19 mouse cellular contexts compared by ENCODE assay signal in genomic region chr10:98196852-98197251, GRCm38 (mm10).
A peak's percentile ranks its signal among the peaks of the same experiment; 100 is the strongest.
DNase-seq lines count a peak whose midpoint lies in the region; ATAC-seq and TF ChIP-seq lines count a peak whose summit lies in the region.
"Had no signal": no experiment of that assay in that cellular context is flagged by ENCODE, and none has a peak within 500 bp of the region (broad histone marks: within the 10 kb centered on the region; RNA-seq: fewer than 3 reads in every experiment).

No protein-coding gene starts in this region.

- no peak for TF ChIP-seq CTCF in brain, embryonic 14.5 days (IDR thresholded peaks at IDR 0.05; ENCODE audit: borderline replicate concordance, extremely low read depth, insufficient read depth, insufficient read length)
- no peak for TF ChIP-seq CTCF in forebrain, postnatal 0 days (IDR thresholded peaks at IDR 0.05; ENCODE audit: low read depth)

- no peaks in the 10 kb centered on the region for H3K36me3 ChIP-seq in forebrain, embryonic 12.5 days (replicated peaks)
- H3K36me3 ChIP-seq in forebrain, embryonic 15.5 days, result no peaks in the 10 kb centered on the region
- no peaks in the 10 kb centered on the region for H3K36me3 ChIP-seq in forebrain, embryonic 14.5 days (ENCODE audit: control insufficient read depth, insufficient read depth, low read length)
- H3K36me3 ChIP-seq in forebrain, postnatal 0 days (ENCODE audit: insufficient read depth), result no peaks in the 10 kb centered on the region
- H3K36me3 ChIP-seq in hindbrain, embryonic 11.5 days (ENCODE audit: control insufficient read depth, insufficient read depth, low read length), result no peaks in the 10 kb centered on the region
- H3K36me3 ChIP-seq in kidney, embryonic 15.5 days, result no peaks in the 10 kb centered on the region
- H3K36me3 ChIP-seq: embryonic facial prominence, embryonic 10.5 days; embryonic facial prominence, embryonic 12.5 days had no signal

- no peak overlapping the region for H3K4me2 ChIP-seq in forebrain, embryonic 12.5 days
- H3K4me2 ChIP-seq in forebrain, embryonic 15.5 days (replicated peaks), result no peak overlapping the region
- H3K4me2 ChIP-seq in forebrain, embryonic 14.5 days (ENCODE audit: low read length), result no peak overlapping the region
- no peak overlapping the region for H3K4me2 ChIP-seq in forebrain, postnatal 0 days (ENCODE audit: low read depth)
- no peak overlapping the region for H3K4me2 ChIP-seq in hindbrain, embryonic 11.5 days (replicated peaks; ENCODE audit: low read depth, low read length)
- H3K4me2 ChIP-seq in kidney, embryonic 15.5 days, result no peak overlapping the region
- H3K4me2 ChIP-seq: embryonic facial prominence, embryonic 12.5 days had no signal

- H3K27me3 ChIP-seq in forebrain, embryonic 12.5 days, result no peaks in the 10 kb centered on the region
- H3K27me3 ChIP-seq in forebrain, embryonic 15.5 days, result no peaks in the 10 kb centered on the region
- no peaks in the 10 kb centered on the region for H3K27me3 ChIP-seq in forebrain, embryonic 14.5 days (replicated peaks; ENCODE audit: control insufficient read depth, insufficient read depth, low read length)
- no peaks in the 10 kb centered on the region for H3K27me3 ChIP-seq in forebrain, postnatal 0 days (ENCODE audit: insufficient read depth, low read length)
- H3K27me3 ChIP-seq in hindbrain, embryonic 11.5 days (ENCODE audit: control insufficient read depth, insufficient read depth, low read length), result no peaks in the 10 kb centered on the region
- H3K27me3 ChIP-seq in kidney, embryonic 15.5 days, result no peaks in the 10 kb centered on the region
- H3K27me3 ChIP-seq: embryonic facial prominence, embryonic 12.5 days had no signal

- no peak overlapping the region for H3K9ac ChIP-seq in forebrain, embryonic 12.5 days
- H3K9ac ChIP-seq in forebrain, embryonic 15.5 days (replicated peaks), result no peak overlapping the region
- H3K9ac ChIP-seq in forebrain, embryonic 14.5 days (ENCODE audit: low read length), result no peak overlapping the region
- no peak overlapping the region for H3K9ac ChIP-seq in forebrain, postnatal 0 days
- no peak overlapping the region for H3K9ac ChIP-seq in hindbrain, embryonic 11.5 days (ENCODE audit: low read depth, low read length)
- no peak overlapping the region for H3K9ac ChIP-seq in kidney, embryonic 15.5 days
- H3K9ac ChIP-seq: embryonic facial prominence, embryonic 12.5 days had no signal

- peak; percentile 55 for DNase-seq in brain, embryonic 14.5 days (ENCODE audit: low read depth)
- peak; percentile 30 for DNase-seq in forebrain, embryonic 14.5 days (ENCODE audit: low spot score)
- DNase-seq in forebrain, postnatal 0 days, result no peak
- no peak for DNase-seq in hindbrain, embryonic 11.5 days (ENCODE audit: low spot score)
- DNase-seq in kidney, postnatal 25 days, result no peak
- DNase-seq: adrenal gland, adult 2 months; adrenal gland, postnatal 10 days; adrenal gland, postnatal 25 days; cerebellum, adult 11 months; cerebellum, adult 18-20 months; cerebellum, adult 8-10 months; cerebellum, adult 9-11 months; cerebellum, postnatal 14 days; cerebellum, postnatal 36 days had no signal

- no peak overlapping the region for H3K27ac ChIP-seq in forebrain, embryonic 12.5 days
- H3K27ac ChIP-seq in forebrain, embryonic 15.5 days (replicated peaks), result no peak overlapping the region
- no peak overlapping the region for H3K27ac ChIP-seq in forebrain, embryonic 14.5 days (ENCODE audit: low read depth, low read length)
- no peak overlapping the region for H3K27ac ChIP-seq in forebrain, postnatal 0 days (ENCODE audit: low read depth, low read length)
- no peak overlapping the region for H3K27ac ChIP-seq in hindbrain, embryonic 11.5 days (ENCODE audit: low read depth, low read length)
- no peak overlapping the region for H3K27ac ChIP-seq in kidney, embryonic 15.5 days
- H3K27ac ChIP-seq: embryonic facial prominence, embryonic 10.5 days; embryonic facial prominence, embryonic 12.5 days had no signal

- no peak overlapping the region for H3K4me3 ChIP-seq in forebrain, embryonic 12.5 days (replicated peaks)
- no peak overlapping the region for H3K4me3 ChIP-seq in forebrain, embryonic 15.5 days
- no peak overlapping the region for H3K4me3 ChIP-seq in forebrain, embryonic 14.5 days (ENCODE audit: low read depth, low read length)
- H3K4me3 ChIP-seq in forebrain, postnatal 0 days (ENCODE audit: low read depth, low read length), result no peak overlapping the region
- H3K4me3 ChIP-seq in hindbrain, embryonic 11.5 days (ENCODE audit: low read depth, low read length), result no peak overlapping the region
- H3K4me3 ChIP-seq in kidney, embryonic 15.5 days (replicated peaks), result no peak overlapping the region
- H3K4me3 ChIP-seq: embryonic facial prominence, embryonic 10.5 days; embryonic facial prominence, embryonic 12.5 days had no signal

- TF ChIP-seq POLR2A in brain, embryonic 14.5 days (IDR thresholded peaks at IDR 0.05; ENCODE audit: borderline replicate concordance, extremely low read depth, insufficient read depth, insufficient read length, poor library complexity, severe bottlenecking), result no peak

- 63% methylated on average over 4 of the region's 4 CpGs for WGBS in forebrain, embryonic 12.5 days
- WGBS in forebrain, embryonic 15.5 days, result 45% methylated on average over 4 of the region's 4 CpGs
- 44% methylated on average over 4 of the region's 4 CpGs for WGBS in forebrain, embryonic 14.5 days
- 34% methylated on average over 4 of the region's 4 CpGs for WGBS in forebrain, postnatal 0 days
- WGBS in hindbrain, embryonic 11.5 days, result 82% methylated on average over 4 of the region's 4 CpGs
- WGBS in kidney, embryonic 15.5 days, result 84% methylated on average over 4 of the region's 4 CpGs

- no peaks in the 10 kb centered on the region for H3K9me3 ChIP-seq in forebrain, embryonic 12.5 days
- H3K9me3 ChIP-seq in forebrain, embryonic 15.5 days, result no peaks in the 10 kb centered on the region
- H3K9me3 ChIP-seq in forebrain, embryonic 14.5 days (replicated peaks; ENCODE audit: control insufficient read depth, low read length), result no peaks in the 10 kb centered on the region
- H3K9me3 ChIP-seq in forebrain, postnatal 0 days (ENCODE audit: low read length), result no peaks in the 10 kb centered on the region
- no peaks in the 10 kb centered on the region for H3K9me3 ChIP-seq in hindbrain, embryonic 11.5 days (ENCODE audit: control insufficient read depth, low read length)
- no peaks in the 10 kb centered on the region for H3K9me3 ChIP-seq in kidney, embryonic 15.5 days (replicated peaks)
- H3K9me3 ChIP-seq: embryonic facial prominence, embryonic 10.5 days; embryonic facial prominence, embryonic 12.5 days had no signal

- no peaks in the 10 kb centered on the region for H3K4me1 ChIP-seq in forebrain, embryonic 12.5 days
- H3K4me1 ChIP-seq in forebrain, embryonic 15.5 days, result no peaks in the 10 kb centered on the region
- H3K4me1 ChIP-seq in forebrain, embryonic 14.5 days (ENCODE audit: control insufficient read depth, insufficient read depth, low read length), result no peaks in the 10 kb centered on the region
- no peaks in the 10 kb centered on the region for H3K4me1 ChIP-seq in forebrain, postnatal 0 days (ENCODE audit: insufficient read depth)
- H3K4me1 ChIP-seq in hindbrain, embryonic 11.5 days (replicated peaks; ENCODE audit: control insufficient read depth, insufficient read depth, low read length), result no peaks in the 10 kb centered on the region
- no peaks in the 10 kb centered on the region for H3K4me1 ChIP-seq in kidney, embryonic 15.5 days
- H3K4me1 ChIP-seq: embryonic facial prominence, embryonic 10.5 days; embryonic facial prominence, embryonic 12.5 days had no signal

- ATAC-seq in forebrain, embryonic 12.5 days (ENCODE audit: low FRiP score), result peak; percentile 53; the same call in 1 of the 2 replicates
- no peak for ATAC-seq in forebrain, embryonic 15.5 days (replicated peaks)
- peak; percentile 67 for ATAC-seq in forebrain, embryonic 14.5 days
- peak; percentile 60; the same call in 1 of the 2 replicates for ATAC-seq in forebrain, postnatal 0 days
- no peak for ATAC-seq in hindbrain, embryonic 11.5 days (ENCODE audit: low FRiP score)
- no peak for ATAC-seq in kidney, embryonic 15.5 days (replicated peaks; ENCODE audit: low FRiP score)

Comparison
In these comparisons a context has a peak if more than half of its experiments do, and no peak if none do; other contexts are left out.
1. ATAC-seq: peak in forebrain, embryonic 12.5 days (single experiment), forebrain, embryonic 14.5 days (single experiment) and forebrain, postnatal 0 days (single experiment); none in forebrain, embryonic 15.5 days (single experiment), hindbrain, embryonic 11.5 days (single experiment) and kidney, embryonic 15.5 days (single experiment).
2. DNase-seq: peak in brain, embryonic 14.5 days (single experiment) and forebrain, embryonic 14.5 days (single experiment); none in forebrain, postnatal 0 days (single experiment), hindbrain, embryonic 11.5 days (single experiment) and kidney, postnatal 25 days (0 of 2).